Mouse (Mus musculus) layer of hippocampus, adult 18-20 months (tissue): ENCODE data around the gene Hoxa10. TPM values are rescaled to one million over a fixed set of nuclear protein-coding genes. Genes with fewer than 3 reads are reported as not detected.

Source experiments
- DNase-seq, 2 experiments: peaks; one replicate each; pipeline ENCODE4 v3.0.0; 2022; ENCODE audit warnings: low spot score in 2 of 2
- total RNA-seq, 2 experiments: library from RNA; stranded (reverse); gene quantifications; 2 replicates each; pipeline ENCODE4 v1.2.3; 2021

The Hoxa10 gene
- total RNA-seq, 2 experiments from 2014 or later, result not detected

DNA sequence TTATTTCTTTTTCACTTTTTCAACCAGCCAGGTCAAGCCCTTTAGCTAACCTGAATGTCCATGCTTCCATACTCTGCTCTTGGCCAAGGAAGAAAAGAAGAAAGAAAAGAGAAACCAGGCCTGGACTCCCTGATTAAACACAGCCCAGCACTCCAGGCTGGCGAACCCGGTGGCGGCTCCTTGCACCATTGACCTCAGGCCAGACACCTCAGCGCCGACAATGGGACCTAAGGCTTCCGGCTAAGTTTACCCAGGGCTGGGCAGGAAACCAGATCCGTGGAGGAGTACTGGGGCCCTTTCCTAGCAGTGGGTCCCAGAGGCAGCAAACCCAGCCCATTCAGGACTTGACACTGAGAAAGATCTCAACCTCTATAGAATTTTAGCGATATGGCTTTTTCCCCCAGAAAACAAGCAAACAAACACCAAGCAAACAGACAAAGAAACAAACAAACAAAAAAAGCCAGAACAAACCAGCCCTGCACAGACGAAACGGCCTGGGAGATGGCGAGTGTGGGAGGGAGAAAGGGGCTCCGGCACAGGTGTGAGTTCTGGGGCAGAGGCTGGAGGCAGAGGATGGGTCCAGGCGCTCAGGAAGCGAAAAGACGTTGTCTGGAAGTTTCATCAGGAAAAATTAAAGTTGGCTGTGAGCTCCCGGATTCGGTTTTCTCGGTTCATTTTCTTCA is 8.6 kb downstream of the Hoxa10 start:
- DNase-seq, result no peak

DNA sequence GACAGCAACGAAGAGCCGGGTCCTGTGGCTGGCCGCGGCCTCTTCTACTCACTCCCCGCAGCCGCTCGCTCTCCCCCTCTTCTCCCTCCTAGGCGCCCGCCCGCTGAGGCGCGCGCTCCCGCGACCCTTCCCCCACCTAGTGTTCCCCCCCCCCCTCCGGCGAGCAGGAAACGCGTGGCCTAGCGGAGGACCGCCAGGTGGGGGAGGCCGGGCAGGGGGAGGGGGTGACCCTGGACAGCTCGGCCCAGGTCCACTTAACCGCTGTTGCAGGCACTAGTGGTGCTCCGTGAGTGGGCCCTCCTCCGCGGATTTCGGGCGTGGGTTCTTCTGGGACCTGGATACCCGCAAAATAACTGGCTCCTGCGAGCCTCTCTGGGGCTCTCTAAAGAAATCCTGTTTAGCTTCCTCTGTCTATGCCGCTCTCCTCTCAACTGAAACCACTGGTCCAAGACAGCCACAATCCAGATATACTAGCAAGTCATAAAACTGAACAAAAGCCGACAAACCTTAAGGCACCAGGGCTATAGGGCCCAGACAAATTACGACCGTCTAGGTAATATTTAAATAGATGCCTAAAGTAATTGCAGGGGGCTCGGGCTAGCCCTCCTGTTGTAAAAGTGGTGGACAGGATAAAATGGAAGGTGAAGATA is 10.0 kb downstream of the Hoxa10 start, which contains the start of gene Hoxa9:
Gene Hoxa9, minus strand, starts transcription at position 574 of the 650 bp plus-strand sequence.
- DNase-seq, result no peak

DNA sequence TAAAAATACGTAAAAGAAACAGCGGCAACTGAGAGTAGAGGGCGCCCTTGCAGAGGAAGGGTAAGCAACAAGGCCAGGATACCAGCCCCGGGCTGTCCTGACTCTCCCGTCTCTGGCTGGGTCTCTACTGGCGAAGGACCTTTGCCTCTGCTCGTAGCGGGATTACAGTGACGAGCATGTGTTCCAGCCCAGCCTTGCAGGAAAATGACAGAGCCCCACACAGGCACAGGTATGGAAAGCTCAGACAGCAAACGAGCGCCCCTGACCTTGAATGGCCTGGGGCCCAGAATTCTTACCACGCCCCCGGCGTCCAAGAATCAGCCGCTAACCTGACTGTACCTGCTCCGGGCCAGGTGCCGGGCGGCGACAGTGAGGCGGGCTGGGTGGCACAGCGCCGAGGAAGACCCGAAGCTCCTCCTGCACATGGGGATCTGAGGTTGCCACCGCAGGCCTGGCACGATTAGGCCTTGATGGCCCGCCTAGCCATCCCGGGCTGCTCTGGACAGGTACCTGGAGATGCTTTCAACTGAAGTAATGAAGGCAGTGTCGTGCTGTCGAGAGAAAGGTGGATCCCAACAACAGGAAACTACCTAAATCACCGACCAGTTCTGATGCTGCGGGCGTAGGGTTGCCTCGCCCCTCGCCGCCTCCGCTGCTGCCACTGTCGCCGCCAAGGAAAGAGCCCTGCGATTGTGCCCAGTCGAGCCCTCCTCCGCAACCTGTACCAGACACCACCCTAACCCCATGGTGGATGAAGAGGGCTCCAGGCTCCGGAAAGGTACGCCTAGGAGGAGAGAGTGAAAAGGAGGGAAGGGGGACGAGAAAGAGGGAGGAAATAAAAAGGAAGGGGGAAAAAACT is 10.9 kb downstream of the Hoxa10 start:
- DNase-seq, result no peak

DNA sequence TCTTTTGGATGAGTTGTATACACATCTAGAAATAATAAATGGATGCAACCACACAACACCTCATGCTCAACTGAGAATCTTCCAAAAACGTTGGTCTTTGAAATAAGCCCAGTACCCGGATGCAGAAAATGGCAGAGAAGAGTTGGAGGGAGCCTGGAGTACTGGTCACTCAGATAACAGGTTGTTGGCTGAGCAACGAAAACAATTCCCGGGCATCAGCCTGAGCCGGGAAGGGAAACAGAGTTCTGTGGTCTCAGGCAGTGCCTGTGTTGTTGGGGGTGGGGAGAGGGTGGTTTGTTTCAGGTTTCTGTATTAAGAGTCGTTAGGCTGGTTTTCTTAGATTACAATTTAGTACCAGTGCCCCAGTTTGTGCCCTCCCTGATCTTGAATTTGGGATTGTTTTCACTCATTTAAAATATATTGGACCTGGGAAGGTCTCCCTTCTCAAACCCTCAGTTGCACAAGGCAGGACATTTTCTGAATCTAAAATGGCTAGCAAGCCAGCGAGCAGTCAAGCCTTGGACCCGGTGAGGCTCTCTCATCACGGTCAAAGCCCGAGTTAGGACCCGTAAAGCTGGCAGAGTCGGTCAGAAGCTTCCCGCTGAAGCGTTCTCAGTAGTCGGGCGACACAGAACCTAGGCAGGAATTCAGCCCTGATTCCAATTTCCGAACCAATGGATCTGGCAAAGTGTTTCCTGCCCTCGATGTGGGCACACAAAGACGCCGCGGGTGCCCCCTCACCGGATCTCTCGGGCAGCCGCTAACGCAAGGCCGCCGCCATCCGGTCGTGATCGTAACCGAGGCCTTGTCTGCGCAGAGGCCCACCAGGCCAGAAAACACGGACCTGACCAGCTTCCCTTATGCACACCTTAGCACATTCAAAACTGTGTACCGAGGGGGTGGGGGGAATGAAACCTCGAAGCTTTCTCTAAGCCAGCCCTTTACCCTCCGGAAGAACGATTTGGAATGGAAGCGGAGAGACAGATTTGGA is 11.9 kb downstream of the Hoxa10 start:
- no peak for DNase-seq

DNA sequence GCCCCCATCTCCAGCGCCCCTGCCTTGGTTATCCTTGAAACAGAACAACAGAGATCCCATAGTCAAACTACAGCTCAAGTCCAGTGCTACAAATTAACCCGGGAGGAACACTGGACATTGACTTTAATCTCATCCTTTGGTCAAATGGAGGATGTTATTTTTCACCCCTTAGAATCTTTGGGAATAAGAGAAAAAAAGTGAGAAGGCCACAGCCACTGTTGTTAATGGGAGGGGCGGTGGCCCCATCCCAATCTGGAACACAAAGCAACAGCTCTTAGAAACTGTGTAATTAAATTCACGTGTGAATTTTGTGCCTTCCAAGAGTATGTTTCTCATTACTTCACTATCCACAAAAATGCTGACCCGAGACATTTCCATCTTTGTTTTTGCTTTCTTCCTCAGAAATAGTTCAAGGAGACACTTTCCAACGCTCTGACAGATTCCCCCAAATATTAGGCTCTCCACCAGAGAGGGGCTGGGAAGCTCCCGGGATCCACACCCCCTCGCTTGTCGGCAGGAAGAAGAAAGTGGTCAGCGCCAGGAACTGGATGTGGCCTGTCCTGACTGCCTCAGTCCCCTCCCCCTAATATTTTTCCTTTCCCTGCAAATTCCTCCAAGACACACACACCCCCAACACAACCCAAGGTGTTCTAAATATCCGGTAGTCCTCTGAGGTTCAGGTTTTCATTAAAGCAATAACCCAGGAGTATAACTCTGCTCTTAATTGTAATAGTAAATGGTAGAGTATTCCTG is 13.0 kb downstream of the Hoxa10 start:
- no peak for DNase-seq

DNA sequence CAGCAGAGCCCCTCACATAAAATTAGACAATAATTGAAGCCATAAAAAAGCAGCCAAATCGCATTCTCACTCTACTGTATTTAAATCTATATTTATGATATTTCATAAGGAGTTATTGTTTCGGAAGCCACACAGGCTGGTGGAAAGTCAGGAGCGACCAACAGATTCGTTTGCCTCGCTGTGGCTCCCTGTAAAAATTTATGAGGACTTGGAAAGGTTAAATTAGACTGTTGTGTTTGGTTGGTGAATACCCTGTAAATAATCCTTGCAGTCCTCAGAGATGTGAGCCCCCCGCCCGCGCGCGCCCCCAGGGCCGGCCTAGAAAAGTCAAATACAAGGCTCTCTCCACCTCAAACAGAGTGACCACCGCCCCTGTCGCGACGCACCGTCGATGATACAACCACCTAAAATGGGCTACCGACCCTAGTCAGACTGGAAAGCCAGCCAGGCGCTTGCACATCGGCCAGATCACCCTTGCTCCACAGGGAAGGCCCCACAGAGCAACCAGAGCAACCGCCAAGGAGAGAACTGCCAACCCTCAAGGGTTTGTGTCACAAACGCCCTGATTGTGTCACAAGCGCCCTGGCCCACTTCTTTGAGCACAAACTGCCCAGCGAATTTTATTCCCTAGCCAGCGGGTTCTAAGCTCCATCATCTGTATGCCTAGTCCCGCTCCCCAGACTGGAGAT is 13.9 kb downstream of the Hoxa10 start:
- DNase-seq, result no peak

DNA sequence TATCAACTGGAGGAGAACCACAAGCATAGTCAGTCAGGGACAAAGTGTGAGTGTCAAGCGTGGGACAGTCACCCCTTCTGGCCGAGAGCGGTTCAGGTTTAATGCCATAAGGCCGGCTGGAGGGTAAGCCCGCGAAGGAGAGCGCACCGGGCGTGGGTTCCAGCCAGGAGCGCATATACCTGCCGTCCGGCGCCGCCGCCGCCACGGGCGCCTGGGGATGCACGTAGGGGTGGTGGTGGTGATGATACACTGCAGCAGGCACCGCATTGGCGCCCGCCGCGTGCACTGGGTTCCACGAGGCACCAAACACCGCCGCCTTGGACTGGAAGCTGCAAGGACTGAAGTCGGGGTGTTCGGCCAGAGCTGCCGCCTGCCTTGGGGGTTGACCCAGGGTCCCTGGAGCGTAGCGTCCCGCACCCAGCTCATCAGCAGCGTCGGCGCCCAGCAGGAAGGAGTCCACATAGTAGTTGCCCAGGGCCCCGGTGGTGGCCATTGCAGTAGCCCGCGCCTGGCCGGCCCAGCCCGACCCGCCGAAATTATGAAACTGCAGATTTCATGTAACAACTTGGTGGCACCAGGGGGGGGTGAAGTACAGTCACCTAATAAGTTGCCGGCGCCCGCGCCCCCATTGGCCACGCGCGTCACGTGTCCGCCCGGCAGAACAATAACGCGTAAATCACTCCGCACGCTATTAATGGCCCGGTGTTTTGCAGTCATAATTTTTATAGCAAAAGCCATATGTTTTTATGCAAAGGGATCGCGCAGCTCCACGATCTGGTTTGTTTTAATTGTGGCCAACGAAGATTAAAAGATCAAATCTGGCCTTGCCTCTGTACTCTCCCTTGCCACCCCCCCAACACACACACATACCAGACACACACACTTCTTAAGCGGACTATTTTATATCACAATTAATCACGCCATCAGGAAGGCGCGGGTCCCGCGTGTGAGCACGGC is 14.8 kb downstream of the Hoxa10 start:
- DNase-seq, result no peak

DNA sequence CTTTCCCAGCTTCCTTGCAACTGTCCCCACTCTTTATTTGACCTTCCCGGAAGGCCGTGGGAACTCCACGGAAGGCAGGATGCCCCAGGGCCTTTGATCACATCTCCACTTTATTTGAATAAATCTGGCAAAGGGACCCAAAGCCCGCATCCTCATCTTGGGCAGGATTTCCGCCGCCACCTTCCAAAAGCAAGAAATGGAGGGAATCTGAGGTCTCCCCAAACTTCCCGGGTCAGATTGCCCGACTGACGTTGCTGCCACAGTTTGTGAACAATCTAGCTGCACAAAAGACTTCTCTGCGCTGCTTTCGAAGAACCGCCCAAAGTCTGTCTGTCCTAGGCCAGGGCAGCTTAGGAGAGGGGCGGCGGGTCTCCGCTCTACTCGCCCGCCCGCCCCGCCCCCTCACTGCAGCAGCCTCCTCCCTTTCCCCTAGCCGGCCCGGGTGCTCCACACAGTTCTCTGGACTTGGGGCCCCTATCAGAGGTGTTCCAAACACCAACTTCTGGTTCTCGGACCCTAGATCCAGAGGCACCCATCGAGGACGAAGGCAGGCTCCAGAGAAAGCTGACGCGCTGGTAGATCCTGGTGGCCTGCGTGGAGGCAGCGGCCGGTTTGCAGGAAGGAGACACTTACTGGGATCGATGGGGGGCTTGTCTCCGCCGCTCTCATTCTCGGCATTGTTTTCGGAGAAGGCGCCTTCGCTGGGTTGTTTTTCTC is 15.6 kb downstream of the Hoxa10 start:
- DNase-seq, result no peak

DNA sequence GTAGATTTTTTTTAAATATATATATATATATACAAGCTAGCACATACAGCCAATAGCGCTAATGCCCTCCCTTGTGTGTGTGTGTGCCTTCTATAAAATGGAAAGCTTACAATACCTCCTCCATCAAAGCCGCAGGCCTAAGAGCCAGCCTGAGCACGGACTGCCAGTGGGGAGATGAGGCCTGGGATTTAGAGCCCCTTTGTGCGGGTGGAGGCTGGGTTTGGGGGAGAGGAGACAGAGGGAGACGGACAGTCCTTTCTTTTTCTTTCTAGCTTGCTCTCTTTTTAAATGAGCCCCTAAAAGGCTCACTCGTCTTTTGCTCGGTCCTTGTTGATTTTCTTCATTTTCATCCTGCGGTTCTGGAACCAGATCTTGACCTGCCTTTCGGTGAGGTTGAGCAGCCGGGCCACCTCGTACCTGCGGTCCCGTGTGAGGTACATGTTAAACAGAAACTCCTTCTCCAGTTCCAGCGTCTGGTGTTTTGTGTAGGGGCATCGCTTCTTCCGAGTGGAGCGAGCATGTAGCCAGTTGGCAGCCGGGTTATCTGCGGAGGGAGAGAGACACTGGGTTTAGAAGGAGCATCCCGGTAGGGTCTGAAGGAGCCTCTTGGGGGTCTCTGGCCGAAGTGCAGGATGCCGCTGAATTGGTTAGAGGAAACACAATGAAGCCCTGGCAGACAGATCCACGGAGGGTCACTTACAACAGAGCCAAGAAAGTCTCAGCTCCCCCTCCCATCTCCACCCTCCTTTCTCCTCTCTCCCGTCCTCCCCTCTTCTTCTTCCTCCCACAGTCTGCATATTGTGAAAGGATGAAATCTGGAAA is 16.5 kb downstream of the Hoxa10 start:
- no peak for DNase-seq

DNA sequence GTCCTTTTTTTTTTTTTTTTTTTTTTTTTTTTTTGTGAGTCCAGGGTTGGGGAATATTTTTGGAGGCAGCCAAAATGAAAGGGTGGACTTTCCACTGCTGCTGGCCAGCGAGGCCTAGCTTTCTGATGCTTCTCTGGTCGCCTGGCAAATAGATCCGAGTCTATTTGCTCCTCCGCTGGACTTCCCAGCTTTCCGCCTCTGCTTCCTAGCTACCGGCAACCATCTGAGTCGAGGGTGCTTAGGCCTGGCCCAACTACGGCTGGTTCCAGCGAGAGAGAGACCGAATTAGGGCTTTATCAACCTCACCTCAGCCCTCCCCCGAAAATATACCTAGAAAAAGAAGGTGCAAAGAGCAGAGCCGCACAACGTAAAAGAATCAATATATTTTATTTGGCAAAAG is 17.9 kb downstream of the Hoxa10 start:
- DNase-seq, result no peak

DNA sequence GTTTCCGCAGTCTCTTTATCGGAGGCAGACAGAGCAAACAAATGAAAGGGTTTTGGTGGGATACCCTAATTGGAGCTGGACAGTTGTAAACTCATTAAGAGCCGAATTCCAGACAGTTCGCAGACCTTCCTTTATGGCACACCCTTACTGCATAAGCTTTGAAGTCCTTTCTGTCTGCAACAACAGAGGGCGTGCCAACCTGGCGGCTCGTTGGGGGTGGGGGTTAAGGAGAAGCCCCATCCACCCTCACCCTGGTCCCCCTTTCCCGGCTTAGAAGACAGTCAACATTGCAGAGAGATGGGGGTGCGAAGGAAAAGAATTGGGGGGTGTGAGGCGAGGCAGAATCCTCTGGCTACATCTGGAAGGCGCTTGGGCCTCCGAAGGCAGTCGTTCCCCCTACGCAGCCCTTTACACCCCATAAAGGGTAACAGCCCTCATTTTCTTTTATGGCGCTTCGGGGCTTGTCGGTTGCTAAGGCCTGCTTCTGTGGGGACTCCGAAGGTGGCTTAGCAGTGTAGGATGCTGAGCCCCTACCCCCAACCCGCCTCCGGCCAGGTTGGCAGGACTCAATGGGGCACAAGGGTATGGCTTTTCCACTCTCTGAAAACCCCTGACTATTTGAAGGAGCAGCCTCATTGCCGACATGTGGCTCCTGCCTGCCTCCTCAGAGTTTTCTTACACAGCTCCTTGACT is 18.5 kb downstream of the Hoxa10 start:
- no peak for DNase-seq

DNA sequence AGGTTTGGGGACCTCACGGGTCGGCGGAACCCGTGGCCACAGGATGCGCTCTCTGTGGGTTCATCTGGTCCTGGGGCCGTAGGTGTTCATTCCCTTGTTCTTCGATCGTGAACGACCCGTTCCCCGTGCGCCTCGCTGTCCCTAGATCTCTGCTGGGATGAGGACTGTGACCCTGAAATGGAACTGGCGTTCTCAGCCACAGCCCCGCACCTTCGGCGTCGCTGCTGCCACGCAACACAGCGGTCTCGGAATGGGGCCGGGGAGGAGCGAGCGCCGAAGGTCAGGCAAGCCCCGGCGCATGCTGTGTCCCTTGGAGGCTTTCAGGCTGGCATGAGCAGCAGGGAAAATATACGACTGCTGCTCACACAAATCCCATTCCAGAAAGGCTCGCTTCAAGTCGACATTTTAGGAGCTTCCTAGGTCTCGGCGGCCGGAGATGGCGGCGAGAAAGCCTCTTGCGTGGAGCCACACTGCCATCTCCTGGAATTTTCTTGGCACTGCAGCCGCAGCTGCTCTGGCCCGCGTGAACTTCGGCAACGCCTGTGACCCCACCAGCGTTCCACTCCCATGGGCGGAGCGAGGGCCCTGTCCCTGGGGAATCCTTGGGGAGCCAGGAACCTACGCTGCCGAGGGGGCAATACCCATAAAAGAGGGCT is 19.2 kb downstream of the Hoxa10 start, which contains the start of gene Hoxa7:
Gene Hoxa7, minus strand, starts transcription at position 518 of the 656 bp plus-strand sequence.
- DNase-seq, result peak; percentile 73 to 88

DNA sequence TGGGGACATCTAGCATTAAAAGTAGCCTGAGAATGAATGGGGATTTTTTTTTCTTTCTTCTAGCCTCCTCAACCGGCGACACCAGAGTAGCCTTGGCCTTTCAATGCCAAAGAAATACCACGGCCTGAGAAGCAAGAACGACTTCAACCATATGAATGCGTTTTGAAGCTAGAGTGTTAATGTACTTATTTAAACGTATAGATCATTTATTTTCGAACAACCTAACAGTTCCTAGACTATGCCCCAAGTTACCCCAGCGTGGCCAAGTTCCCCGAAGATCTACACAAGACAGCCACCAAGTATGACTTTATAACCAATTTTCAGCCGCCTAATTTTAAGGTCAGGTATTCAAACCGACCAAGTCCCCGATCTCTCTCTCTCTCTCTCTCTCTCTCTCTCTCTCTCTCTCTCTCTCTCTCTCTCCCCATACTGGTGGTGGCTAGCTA is 19.8 kb downstream of the Hoxa10 start:
- DNase-seq, result no peak

DNA sequence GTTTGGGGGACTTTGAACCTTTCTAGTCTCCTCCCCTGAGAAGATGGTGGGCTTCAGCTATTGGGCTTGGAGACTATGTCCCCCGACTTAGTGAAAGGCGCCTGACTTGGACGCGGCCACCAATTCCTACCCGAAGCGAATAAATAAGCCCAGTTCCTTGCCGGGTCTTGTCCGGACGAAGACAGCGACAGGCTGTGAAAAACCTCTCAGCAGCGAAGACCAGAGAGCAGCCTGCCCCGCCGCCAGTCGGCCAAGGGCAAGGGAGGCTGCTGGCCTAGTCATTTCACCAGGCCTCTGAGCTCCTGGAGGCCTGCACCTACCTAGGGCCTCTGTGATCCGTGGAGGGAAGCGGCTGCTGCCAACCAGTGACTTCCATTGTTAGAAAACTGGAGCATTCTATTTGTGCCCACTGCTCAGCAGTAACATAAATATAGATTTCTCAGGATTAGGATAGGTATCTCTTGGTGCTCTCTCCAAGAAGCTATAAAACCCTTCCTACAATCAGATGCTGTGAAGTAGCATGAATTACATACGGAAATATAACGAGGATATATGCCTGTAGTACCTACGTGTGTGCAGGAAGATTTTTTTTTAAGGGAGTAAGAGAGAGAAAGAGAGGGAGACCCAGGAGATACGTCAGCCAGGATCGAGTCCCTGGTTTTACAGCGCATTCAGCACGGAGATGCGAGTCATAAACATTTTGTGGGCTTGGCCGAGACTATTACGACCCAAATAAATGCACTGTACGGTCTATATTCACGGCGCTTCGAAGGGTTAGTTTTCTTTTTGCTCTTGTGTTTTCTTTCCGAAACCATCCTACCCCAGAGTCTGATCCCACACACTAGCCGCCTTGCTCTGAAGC is 20.4 kb downstream of the Hoxa10 start:
- DNase-seq, result no peak
